Mouse (Mus musculus): ENCODE measurements around the gene Cdk14. TPM values are rescaled to one million over a fixed set of nuclear protein-coding genes. Genes with fewer than 3 reads are reported as not detected.
A peak's percentile ranks its signal among the peaks of the same experiment; 100 is the strongest.

Cdk14 gene
- total and polyA plus RNA-seq, 2 experiments from 2014 or later = 53.0 to 63.9 TPM

DNA sequence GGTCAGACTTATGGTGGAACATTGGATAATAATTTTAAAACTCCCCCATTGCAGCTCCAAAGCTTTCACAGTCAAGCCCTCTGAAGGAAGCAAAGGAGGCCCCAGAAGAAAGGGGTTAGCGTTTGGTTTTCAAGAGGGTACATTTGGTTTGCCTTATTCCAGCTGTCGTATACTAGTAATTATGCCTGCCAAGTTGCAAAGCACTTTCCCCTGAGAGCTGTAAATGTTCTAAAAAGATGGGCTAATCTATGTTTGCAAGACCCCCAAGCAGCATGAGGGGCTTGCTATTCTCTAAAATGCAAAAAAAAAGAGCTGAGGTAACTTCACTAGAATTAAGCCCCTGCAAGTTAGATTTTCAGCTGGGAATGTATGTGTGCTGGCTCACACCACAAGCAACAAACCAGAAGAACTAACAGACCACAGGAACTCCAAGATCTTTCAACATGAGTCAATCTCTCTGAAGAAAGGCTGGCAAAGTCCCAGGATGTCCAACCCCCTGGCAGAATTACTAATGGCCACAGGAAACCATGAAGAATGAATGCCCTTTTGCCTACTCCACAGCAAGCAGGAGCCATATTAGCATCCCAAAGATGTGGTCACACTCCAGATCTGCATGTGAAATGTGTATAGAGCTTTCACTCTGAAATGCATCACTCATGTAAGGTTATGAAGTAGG, 99.5 kb downstream of the Cdk14 start:
- no peak overlapping the region for H3K4me3 ChIP-seq (ENCODE audit: low read length)
- peak overlapping the region; percentile 58; the same call in 1 of the 2 replicates for H3K27ac ChIP-seq
- ATAC-seq (no peak), DNase-seq (ENCODE audit: low spot score) (peak; percentile 68)
- H3K36me3 ChIP-seq (ENCODE audit: insufficient read depth, low read length) = no peaks in the 10 kb centered on the region
- TF ChIP-seq CTCF (IDR thresholded peaks at IDR 0.05; ENCODE audit: low read depth) = no peak
- H3K9me3 ChIP-seq (ENCODE audit: low read length) = no peaks in the 10 kb centered on the region
- H3K4me2 ChIP-seq (ENCODE audit: low read depth, low read length) = no peak overlapping the region
- no peaks in the 10 kb centered on the region for H3K4me1 ChIP-seq (ENCODE audit: insufficient read depth, low read length)
- no peaks in the 10 kb centered on the region for H3K27me3 ChIP-seq (ENCODE audit: insufficient read depth, low read length)
- no peak overlapping the region for H3K9ac ChIP-seq (replicated peaks; ENCODE audit: low read length)
- WGBS = 44% methylated on average over 2 of the region's 2 CpGs

DNA sequence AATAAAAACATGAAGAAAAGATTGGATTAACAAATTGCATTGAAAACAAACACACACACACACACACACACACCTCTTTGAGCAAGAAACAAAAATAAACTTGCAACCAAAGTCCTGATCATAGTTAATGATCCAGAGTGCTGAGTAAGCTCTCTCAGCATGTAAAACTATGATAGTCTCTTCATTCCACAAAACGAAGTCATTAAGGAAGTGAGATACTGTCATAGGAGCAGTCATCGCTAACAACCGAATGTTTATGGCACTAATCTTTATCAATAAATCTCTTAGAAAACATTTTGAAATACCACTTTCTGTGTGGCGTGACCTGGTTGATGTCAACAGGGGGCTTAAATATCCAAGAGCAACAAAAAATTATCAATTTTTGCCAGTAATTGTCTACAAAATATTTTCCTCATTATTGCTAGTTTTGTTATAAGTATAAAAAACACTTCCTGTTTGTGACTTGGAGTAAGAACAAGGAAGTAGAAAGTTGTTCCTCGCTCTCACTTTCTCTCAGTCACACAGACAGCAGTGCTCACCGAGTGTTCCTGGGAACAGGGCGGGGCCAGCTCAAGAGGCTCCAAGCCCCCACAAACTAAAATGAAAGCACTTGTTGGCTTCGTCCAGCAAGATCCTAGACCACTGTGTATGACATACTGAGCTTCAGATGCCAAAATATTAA, 100.1 kb downstream of the Cdk14 start:
- Histone ChIP-seq H3K4me1 (ENCODE audit: insufficient read depth, low read length) (no peaks in the 10 kb centered on the region), H3K27me3 (ENCODE audit: insufficient read depth, low read length) (no peaks in the 10 kb centered on the region), H3K36me3 (ENCODE audit: insufficient read depth, low read length) (no peaks in the 10 kb centered on the region), H3K4me2 (ENCODE audit: low read depth, low read length) (no peak overlapping the region), H3K4me3 (ENCODE audit: low read length) (no peak overlapping the region), H3K27ac (0 out of 2 replicates have a peak overlapping the region, but pooled peaks have one; percentile 51), H3K9me3 (ENCODE audit: low read length) (no peaks in the 10 kb centered on the region), H3K9ac (replicated peaks; ENCODE audit: low read length) (no peak overlapping the region)
- TF ChIP-seq CTCF (IDR thresholded peaks at IDR 0.05; ENCODE audit: low read depth) = no peak
- no peak for ATAC-seq
- no peak for DNase-seq (ENCODE audit: low spot score)
- 73% methylated on average over 8 of the region's 8 CpGs for WGBS

DNA sequence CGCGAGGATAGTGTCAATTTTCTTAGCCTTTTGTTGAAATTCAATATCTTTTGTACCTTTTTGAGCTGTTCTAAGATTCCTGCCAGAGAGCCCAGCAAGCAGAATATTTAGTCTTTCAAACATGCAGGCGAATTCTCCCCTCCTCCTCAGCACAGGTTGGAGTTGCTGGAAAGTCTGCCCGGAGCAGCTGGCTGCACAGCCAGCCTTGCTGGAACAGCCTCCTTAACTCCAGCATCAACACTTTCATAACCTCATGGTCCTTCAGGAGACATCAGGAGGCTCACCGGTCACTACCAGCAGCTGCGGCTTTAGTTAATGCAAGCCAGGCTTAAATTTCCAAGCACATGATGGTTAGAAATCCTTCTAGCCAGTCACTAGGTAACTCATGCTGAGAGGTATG, 105.8 kb downstream of the Cdk14 start:
- no peak overlapping the region for H3K4me2 ChIP-seq (ENCODE audit: low read depth, low read length)
- peaks cover 7% of the 10 kb centered on the region; the same call in 1 of the 2 replicates for H3K4me1 ChIP-seq (ENCODE audit: insufficient read depth, low read length)
- no peaks in the 10 kb centered on the region for H3K27me3 ChIP-seq (ENCODE audit: insufficient read depth, low read length)
- 67% methylated on average over 6 of the region's 6 CpGs for WGBS
- H3K9me3 ChIP-seq (ENCODE audit: low read length) = no peaks in the 10 kb centered on the region
- TF ChIP-seq CTCF (IDR thresholded peaks at IDR 0.05; ENCODE audit: low read depth) = no peak
- ATAC-seq = 0 out of 2 replicates have a peak, but pooled peaks have one; percentile 29
- peak overlapping the region; percentile 32; the same call in 1 of the 2 replicates for H3K27ac ChIP-seq
- no peak overlapping the region for H3K4me3 ChIP-seq (ENCODE audit: low read length)
- DNase-seq (ENCODE audit: low spot score) = peak; percentile 19
- no peaks in the 10 kb centered on the region for H3K36me3 ChIP-seq (ENCODE audit: insufficient read depth, low read length)
- H3K9ac ChIP-seq (replicated peaks; ENCODE audit: low read length) = no peak overlapping the region

DNA sequence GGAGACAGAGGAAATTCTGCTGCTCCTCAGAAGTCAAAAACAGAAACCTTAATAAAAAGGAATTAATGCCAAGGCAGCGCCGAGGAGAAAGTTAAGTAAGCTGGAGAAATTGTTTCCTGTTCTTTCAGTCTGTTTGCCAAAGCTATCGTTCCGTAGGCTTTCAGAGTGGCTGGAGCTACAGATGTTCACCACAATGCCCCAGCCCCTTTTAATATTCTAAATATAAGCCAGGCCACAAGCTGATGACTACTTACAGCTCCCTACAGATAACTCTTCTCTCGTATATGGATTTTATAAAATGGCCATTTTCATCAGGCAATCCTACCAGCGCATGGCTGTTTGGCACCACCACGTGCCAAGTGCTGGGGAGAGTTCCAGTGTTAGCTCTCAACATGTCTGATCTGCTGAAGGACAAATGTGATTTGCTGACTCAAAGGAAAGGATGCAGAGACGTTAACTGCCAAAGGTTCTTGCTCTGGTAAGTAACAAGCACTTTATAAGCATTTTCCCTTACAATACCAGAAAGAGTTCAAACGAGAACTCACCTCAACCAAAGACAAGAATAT, 106.8 kb downstream of the Cdk14 start:
- DNase-seq (ENCODE audit: low spot score) (peak; percentile 27), ATAC-seq (no peak)
- H3K9ac ChIP-seq (replicated peaks; ENCODE audit: low read length) = no peak overlapping the region
- peak overlapping the region; percentile 21; the same call in 1 of the 2 replicates for H3K4me2 ChIP-seq (ENCODE audit: low read depth, low read length)
- no peaks in the 10 kb centered on the region for H3K36me3 ChIP-seq (ENCODE audit: insufficient read depth, low read length)
- no peaks in the 10 kb centered on the region for H3K9me3 ChIP-seq (ENCODE audit: low read length)
- H3K27me3 ChIP-seq (ENCODE audit: insufficient read depth, low read length) = no peaks in the 10 kb centered on the region
- no peak for TF ChIP-seq CTCF (IDR thresholded peaks at IDR 0.05; ENCODE audit: low read depth)
- 0 out of 2 replicates have a peak overlapping the region, but pooled peaks have one; percentile 32 for H3K27ac ChIP-seq
- no peak overlapping the region for H3K4me3 ChIP-seq (ENCODE audit: low read length)
- H3K4me1 ChIP-seq (ENCODE audit: insufficient read depth, low read length) = peaks cover 7% of the 10 kb centered on the region; the same call in 1 of the 2 replicates
- WGBS = 56% methylated on average over 9 of the region's 9 CpGs

DNA sequence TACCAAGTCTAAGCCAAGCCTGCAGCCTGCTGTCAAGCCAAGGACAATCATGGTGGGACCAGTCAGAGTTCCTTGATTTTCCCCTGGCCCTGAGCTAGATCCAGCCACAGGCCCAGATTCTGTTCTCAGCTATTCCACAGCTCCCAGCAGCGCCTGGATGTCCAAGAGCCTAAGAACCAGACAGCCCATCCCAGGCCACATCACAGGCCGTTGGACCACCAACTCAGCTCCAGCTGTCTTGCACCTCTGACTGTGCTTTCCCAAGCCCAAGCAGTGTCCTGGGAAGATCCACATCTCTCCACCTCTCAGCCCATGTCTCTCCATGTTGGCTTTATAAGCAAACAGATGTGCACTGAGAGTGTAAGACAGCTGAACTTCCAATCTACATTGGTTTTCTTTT, 114.8 kb downstream of the Cdk14 start:
- Histone ChIP-seq H3K27ac (no peak overlapping the region), H3K27me3 (ENCODE audit: insufficient read depth, low read length) (no peaks in the 10 kb centered on the region), H3K4me2 (ENCODE audit: low read depth, low read length) (no peak overlapping the region), H3K4me3 (ENCODE audit: low read length) (no peak overlapping the region), H3K36me3 (ENCODE audit: insufficient read depth, low read length) (no peaks in the 10 kb centered on the region), H3K9ac (replicated peaks; ENCODE audit: low read length) (no peak overlapping the region), H3K4me1 (ENCODE audit: insufficient read depth, low read length) (no peaks in the 10 kb centered on the region), H3K9me3 (ENCODE audit: low read length) (no peaks in the 10 kb centered on the region)
- TF ChIP-seq CTCF (IDR thresholded peaks at IDR 0.05; ENCODE audit: low read depth) = no peak
- WGBS = 98% methylated on average over 2 of the region's 2 CpGs
- no peak for ATAC-seq
- no peak for DNase-seq (ENCODE audit: low spot score)

DNA sequence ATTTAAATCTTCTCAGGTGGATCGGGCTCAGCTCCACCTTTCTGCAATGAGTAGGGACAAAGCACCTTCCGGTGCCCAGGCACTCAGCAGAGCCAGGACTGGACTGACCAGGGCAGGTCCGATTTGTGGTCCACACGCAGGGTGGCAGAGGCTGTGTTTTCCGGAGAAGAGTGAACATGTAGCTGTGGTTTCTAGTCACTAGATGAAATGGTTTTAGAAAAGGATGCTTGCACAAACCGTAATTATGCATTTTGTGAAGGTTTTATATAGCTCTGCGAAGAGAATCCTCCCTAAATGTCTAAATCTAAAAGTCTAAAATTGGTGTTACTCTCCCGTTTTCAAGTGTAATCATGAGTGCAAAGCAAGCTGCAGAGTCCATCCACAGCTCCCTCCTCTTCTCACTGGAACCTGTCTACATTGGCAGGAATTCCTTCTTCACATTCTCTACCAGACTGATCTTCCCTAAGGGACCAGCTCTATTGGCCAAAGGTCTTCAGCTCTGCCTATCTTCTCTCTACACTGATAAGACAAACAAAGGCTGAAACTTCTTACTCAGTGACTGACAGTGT, 116.9 kb downstream of the Cdk14 start:
- Histone ChIP-seq H3K4me2 (ENCODE audit: low read depth, low read length) (no peak overlapping the region), H3K27me3 (ENCODE audit: insufficient read depth, low read length) (no peaks in the 10 kb centered on the region), H3K4me1 (ENCODE audit: insufficient read depth, low read length) (no peaks in the 10 kb centered on the region), H3K4me3 (ENCODE audit: low read length) (no peak overlapping the region), H3K9me3 (ENCODE audit: low read length) (no peaks in the 10 kb centered on the region), H3K27ac (no peak overlapping the region), H3K9ac (replicated peaks; ENCODE audit: low read length) (no peak overlapping the region), H3K36me3 (ENCODE audit: insufficient read depth, low read length) (no peaks in the 10 kb centered on the region)
- DNase-seq (ENCODE audit: low spot score) = no peak
- no peak for ATAC-seq
- 95% methylated on average over 8 of the region's 8 CpGs for WGBS
- TF ChIP-seq CTCF (IDR thresholded peaks at IDR 0.05; ENCODE audit: low read depth) = no peak
